Mouse (Mus musculus) urinary bladder, adult 2 months (tissue): Measurements from ENCODE around the gene Pip4k2a. TPM values are rescaled to one million over a fixed set of nuclear protein-coding genes. Genes with fewer than 3 reads are reported as not detected.
A peak's percentile ranks its signal among the peaks of the same experiment; 100 is the strongest.
"Not testable (repeated sequence)": the region's sequence is repeated elsewhere in the genome, so short reads cannot be mapped to it uniquely, and the experiment has no call there.

Experiments used
- DNase-seq: peaks from one replicate; pipeline ENCODE4 v3.0.0; 2022; ENCODE audit warnings: low spot score
- polyA plus RNA-seq: library from polyadenylated mRNA; depleted of rRNA; stranded (reverse); fragments of >200 nt; gene quantifications from 2 replicates; pipeline ENCODE4 v1.2.3, GENCODE M21; 2012; rRNA removed

Gene Pip4k2a
- polyA plus RNA-seq: 16.8 and 19.9 TPM in 2 replicates

DNA sequence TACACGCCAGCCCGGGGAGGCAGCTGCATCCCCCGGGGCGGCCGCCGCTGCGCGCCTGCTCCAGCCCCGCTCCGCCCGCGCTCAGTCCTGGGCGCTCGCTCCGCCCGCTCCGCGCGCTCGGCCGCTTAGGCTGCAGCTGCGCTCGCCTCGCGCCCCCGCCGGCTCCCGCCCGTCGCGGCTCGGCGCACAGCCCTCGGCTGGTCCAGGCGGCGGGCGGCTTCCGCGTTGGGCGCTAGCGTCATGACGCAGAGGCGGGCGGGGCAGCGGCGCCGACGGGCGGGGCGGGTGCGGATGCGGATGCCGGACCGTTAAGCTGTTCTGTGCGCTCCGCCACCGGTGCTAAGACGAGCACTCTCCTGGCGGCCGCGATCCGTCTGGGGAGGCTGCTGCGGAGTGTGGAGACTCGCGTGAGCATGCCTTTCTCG, at the start of gene Pip4k2a, which contains the start of gene 4930426L09Rik:
Gene Pip4k2a (minus strand): TSS at position 73 of the 425 bp plus-strand sequence.
Gene 4930426L09Rik (plus strand): TSS at position 290 of the 425 bp plus-strand sequence.
- peak; percentile 84 for DNase-seq

DNA sequence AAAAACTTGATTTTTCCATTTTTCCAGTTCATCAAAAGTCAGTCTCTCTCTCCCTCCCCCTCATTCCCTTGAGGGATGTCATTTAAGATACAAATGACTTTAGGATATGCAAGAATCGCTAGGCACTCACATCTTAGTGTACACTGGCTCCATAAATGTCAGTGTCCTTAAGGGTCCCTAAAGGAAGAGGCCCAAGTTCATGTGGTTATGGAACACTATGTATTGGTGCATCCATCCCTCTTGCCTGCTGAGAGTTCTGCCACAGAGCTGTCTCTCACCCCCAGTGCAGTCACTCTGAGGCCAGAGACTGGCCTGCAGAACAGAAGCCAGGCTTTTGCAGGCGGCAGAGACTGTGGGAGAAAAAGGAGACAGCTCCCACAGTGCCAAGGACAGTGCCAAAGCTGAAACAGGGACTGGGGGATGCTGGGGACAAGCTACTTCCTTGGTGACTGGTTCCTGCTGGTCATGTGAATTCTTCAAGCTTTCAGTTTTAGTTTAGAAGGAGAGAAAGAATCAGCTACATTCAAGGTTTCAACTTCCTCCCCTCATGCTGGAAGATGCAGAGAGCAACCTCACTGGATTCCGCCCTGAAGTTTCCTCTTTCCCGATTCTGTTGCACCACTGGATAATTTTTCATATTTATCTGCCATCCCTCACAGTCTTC, 40.1 kb upstream of the Pip4k2a start:
- no peak for DNase-seq

DNA sequence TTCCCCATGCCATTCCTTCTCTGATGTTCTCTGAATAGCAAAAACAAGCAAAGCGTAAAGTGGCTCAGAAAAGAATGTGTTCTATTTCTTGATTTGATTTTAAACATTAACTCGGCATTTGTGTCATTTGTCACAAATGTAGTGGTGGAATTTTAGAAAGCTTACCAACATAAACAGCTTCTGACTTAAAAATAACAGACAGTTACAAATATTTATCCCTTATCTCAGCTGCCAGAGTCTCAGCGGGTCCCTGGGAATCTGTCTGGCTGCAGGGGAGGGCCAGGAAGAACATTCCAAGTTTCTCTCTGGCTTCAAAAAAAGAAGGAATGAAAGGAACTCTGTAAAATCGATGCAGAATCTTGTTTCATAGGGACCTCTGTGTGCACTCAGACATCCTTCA, 39.5 kb upstream of the Pip4k2a start:
- no peak for DNase-seq

DNA sequence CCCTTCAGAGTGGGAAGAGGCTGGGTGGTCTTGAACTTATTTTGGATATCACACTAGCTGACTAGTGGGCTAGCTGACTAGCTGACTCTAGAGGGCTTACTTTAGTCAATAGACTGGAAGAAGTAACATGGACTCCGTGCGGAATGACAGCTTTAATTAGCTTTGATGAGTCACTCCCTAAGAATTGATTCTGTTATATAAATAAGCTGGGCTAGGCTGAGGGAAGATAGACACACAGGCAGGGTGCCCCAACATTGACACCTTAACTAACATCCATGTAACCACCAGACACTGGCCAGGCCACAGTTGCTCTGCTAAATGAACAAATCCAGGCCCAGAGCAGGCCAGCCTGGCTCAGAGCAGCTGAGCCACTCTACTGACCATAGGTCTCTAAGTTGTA, 26.9 kb upstream of the Pip4k2a start:
- DNase-seq: no peak

DNA sequence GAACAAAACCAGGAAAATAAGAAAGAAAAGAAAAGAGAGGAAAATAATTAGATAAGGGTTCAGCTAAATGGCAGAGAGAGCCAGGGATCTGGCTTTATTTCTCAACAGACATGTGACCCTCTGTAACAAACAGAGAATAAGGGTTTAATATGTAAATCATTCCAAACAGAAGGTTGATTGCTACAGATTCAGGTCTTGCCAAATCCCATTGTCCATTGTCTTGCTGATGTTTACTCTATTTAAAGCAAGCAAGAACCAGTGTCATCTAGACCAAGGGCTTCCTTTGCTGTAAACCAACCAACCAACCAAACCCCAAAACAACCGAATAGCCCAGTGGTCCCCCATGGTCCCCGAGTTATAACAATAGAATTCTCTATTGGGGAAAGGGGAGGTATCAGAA, 20.1 kb upstream of the Pip4k2a start:
- no peak for DNase-seq

DNA sequence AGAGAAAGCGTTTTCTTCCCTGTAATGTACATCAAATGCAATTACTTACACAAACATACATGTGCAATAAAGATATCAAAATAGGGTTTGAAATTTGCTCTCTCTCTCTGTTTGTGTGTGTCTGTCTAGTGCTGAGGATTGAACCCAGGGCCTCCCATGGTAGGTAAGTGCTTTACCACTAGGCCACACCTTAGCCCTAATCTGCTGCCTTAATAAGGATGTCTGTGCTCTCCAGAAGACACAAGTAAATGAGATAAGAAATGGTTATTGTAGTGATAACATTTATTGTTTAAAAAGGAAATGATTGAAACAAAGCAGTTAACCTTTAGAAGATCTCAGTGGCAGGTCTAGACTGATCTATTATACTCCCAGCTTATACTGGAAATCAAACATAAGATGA, 18.9 kb upstream of the Pip4k2a start:
- DNase-seq: no peak

DNA sequence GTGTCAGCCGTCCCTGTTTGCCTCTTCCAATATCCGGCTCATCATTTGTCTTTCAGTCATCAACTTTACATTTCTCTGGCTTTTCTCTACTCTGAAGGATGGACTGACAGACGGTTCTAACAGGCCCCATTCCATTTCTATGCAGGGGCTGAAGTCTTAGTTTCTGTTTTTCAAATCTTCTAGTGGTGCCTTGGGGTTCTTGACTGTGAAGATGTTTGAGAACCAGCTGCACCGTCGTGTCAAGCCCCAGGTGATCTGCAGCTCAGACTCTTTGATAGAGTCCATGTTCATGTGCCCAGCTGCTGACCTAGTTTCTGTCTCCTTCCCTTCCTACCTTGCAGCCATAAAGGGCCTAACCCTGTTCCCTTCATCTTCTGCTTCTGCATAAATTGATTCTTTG, 18.4 kb upstream of the Pip4k2a start:
- DNase-seq: no peak

DNA sequence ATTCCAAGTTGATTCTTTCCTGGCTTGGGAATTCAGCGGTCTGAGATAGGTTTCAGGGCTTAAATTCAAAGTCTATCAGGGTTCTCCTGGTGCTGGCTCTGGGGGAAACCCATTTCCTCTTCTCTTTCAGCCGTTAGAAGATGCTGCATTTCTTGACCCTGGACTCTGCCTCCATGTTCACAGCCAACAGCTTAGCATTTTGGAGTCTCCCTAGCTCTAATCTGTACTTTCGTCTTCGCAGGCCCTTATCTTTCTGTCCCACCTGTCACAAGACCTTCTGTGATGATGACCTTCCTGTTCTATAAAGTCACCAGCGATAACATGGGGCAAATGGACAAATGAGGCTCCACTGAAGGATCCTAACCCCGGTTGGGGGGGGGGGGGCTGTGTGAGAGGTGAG, 13.5 kb upstream of the Pip4k2a start:
- no peak for DNase-seq

DNA sequence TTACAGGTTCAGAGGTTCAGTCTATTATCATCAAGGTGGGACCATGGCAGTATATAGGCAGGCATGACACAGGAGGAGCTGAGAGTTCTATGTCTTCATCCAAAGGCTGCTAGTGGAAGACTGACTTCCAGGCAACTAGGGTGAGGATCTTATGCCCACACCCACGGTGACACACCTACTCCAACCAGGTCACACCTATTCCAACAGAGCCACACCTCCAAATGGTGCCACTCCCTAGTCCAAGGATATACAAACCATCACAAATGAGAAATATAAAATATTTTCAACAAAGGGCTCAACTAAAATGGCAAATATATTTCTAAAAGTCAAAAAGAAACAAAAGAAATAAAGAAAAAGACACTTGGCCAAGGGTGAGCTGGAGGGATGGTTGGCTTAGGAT, 12.6 kb upstream of the Pip4k2a start:
- not testable (repeated sequence) for DNase-seq

DNA sequence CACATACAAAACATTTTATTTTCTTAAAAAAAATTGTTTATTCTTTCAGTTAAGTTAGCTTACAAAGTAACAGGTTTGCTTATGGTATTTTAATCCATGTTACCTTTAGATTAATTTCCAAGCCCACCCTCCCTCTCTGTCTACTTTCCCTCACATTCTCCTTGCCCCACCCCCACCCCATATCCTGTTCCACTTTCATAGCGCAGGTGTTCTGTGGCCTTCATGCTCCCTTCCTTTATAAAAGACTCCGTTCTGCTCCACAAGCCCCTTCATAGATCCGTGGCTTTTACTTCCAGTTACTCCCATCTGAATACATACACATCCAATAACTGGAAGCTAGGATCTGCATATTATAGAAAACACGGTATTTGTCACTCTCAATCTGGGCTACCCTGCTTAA, 9.7 kb upstream of the Pip4k2a start:
- no peak for DNase-seq

DNA sequence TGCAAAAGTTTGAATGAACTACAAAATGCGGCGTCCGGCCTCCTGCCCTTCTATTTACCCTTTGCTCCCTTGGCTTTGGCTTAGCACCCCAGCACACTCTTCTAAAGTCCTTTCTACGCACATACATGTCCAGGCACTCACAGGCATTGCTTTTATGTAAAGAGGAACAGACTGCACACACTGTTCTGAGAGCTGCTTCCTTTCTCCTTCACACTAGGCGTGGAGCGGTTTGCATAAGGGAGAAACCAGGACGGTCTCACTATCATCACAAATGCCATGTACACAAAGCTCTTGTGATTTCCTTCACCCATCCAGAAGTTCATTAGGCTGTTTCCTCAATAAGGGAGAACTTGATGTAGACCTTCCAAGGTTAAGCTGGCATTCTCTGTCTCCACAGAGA, 8.2 kb upstream of the Pip4k2a start:
- no peak for DNase-seq

DNA sequence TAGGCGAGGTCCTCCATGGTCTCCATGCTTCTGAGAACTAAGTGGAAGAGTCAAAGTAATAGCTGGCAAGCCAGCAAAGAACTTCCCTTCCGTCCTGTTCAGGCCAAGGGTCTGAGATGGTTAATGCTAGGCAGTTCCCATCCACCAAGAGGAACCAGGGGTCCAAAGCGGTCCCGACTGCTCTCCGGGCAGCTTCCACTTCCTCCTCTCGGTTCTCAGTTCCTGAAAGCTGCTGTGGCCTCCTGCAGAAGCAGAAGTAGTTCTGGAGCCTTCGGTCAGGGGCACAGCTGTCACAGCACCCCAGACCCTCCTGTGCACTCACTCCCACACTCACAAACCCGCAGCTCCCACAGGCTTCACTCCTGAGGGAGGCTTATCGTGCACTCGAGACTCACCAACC, 6.9 kb upstream of the Pip4k2a start:
- DNase-seq: no peak

DNA sequence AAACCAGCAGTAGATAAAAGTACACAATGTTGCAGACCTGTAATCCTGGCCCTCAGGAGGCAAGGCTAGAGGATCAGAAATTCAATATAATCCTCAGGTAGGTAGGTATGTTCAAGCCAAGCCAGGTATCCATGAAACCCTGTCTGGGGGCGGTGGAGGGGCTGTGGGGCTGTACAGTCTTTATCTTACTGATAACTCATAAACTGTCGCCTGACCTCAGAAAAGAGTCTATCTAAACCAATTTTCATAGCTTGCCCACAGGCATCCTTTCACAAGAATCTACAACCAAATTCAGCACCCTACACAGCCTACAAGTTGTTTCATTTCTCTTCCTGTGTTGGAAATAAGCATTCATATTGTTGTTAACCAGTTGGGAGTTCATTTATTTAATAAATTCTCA, 1.5 kb upstream of the Pip4k2a start:
- no peak for DNase-seq

DNA sequence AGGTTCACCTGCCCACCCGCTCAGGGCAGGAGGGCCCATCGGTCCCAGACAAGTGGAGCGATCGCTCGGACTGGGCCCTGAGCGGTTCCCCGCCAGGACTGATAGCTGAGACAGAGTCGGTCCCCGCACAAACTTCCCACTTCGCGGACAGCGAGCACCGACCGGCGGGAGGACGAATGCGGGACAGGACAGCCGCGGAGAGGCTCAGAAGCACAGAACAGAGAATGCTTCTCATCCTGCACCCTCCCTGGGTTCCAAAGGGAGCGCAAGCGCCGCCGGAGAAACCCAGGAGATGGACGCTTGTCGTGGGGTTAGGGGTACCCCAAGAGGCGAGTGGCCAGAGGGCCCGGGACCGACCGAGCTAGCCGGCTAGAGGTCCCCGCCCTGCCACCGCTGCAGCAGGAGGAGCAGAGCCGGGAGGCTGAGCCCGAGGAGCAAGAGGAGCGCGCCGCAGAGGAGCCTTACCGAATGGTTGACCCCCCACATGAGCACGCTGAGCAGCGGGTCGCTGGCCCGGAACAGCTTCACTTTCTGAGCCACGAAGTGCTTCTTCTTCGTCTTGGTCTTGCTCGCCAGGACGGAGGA, 447 bp downstream of the Pip4k2a start:
- peak; percentile 54 for DNase-seq

DNA sequence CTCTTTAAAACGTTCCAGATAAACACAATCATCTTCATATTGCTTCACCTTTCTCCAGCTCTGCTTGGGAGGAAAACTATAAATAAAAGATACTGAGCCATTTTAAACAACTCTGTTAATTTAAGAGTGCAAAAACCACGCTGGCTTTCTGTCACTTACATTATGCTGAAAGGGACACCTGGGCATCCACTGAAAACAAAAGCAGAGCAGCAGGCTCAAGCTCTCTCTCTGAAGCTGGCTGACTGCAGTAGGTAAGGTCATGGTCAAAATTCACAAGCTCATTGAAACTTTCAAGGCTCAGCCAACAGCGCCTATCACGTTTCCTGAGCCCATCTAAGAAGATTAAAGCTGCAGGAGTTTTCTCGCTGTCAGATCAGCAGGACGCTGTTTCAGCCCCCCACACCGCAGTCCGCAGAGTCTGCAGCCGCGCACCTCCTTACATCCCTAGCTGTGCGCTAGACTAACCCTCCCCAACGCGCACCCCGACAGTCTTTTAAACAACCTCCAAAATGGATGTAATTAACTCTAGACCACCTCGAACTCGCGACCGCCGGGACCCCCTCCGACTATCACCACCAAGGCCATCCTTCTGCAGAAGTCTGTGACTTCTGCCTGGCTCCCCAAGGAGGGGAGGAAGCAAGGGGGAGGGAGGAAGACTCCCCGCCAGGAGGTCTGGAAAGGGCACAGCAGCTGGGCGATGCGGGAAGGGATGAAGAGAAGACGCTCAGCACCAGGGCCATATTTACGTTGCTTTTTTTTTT, 1.3 kb downstream of the Pip4k2a start:
- DNase-seq: no peak

DNA sequence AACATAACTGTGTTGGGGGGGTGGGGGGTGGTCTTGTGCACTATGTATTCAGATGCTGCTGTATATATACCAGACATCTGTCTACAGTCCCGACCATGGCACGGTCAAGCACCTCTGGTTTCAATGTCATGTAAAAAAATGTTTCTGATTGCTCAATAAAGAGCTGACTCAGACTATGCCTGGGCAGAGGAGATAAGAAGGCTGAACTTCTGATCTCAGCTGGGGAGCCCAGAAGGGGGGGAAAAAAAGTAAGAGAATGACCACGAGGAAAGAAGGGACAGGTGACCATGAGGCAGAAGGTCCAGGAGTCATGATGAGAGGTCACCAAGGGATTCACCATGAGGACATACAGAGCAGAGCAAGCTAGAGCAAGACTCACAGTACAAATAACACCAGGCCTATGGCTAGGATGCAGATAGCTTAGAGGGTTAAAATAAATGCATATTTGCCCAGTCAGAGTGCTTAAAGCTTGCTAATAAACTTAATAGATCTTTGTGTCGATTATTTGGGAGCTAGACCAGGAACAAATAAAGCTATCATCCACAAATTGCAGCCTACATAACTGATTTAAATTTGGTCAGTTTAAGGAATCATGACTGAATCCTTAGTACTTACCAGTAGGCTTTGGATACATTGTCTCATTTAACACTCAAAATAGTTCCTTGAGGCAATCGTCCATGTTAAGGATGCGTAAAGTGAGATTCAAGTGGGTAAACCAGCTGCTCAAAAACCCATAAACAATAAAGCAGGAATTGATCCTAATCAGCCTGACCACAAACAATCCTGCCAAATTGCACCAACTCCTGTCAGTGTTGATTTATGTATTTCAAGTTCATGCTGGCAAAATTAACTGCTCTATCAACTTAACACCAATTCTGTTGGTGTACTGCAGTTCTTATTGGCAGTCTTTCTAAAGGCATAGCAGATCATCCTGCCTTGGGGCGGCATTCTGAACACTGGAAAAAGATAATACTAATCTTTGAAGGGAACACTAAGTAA, 5.1 kb downstream of the Pip4k2a start:
- DNase-seq: no peak

DNA sequence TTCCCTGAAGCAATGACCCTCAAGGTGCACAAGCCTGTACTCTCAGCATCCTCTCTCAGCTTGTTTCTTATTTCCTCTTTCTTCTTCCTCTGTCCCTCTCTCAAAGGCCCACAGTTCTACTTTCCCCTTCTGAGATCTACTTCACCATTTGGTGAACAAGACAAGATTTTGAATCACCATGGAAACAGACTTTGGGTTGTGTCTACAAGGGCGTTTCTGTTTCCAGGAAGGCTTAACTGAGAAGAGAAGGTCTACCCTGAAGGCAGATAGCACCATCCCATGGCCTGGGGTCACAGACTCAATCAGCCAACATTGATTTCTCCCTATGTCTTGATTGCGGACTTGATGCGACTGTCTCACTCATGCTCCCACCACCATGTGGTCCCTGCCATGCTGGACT, 9.0 kb downstream of the Pip4k2a start:
- no peak for DNase-seq

DNA sequence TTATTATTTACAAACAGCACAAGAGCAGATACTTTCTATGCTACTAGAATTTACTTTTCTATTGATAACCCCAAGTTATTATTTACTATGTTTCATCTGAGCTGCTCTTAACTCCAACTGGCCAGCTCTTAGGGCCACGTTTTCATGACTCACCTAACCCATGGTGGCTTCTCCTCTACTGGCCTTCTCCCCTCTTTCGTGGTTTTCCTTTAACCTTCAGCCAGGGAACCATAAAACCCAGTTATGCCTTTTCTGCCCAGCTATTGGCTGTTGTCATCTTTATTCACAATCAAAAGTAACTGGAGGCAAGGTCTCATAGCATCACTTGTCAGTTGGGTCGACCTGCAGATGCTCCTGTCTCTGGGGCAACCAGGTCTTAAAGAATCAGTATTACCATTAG, 12.4 kb downstream of the Pip4k2a start:
- DNase-seq: no peak

DNA sequence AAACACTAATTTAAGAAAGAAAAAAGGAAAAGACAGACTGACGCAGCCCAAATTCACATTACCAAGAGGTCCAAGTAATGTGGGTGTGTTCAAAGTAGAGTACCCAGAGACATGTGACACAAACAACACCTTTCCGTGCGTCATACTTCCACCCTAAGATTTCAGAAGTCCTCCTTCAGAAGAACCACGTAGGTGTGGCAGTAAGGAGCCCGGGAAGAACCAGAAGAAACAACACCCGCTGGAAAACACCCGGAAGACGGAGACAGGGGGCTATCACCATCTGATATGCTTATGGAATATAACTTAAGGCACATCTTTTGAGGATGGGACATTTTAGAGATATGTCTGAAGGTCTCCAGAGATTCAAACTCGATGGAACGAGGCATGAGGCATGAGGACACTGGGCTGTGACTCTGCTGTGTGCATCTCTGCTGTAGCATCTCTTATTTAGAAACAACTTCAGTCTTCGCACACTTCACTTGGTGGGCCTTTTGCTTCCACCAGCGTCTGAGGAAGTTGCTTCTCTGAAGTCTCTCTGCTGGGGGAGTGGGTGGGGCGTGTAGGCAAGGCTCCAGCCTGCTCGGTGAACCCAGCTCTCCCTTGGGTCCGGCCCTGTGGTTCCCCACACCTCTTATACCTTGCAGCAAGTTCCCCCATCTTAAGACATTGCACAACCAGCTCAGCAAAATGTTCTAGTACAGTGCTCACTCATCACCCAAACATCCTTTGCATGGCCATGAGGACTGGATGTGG, 13.7 kb downstream of the Pip4k2a start:
- no peak for DNase-seq

DNA sequence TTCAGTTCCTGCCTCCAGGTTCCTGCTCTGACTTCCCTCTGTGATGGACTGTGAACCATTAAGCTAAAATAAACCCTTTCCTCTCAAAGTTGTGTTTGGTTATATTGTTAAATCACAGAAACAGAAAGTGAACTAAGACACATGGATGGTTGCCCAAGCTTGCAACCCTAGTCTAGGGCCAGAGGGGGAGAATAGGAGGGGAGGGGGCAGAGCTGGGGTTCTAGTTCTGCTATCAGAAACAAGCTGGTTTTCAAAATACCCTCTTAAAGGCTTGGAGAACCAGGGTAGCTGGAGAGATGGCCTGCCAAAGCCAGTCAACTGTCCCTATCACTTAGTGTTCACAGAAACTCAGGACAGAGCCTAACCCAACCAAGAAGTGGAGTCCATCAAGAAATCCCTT, 14.4 kb downstream of the Pip4k2a start:
- DNase-seq: no peak

DNA sequence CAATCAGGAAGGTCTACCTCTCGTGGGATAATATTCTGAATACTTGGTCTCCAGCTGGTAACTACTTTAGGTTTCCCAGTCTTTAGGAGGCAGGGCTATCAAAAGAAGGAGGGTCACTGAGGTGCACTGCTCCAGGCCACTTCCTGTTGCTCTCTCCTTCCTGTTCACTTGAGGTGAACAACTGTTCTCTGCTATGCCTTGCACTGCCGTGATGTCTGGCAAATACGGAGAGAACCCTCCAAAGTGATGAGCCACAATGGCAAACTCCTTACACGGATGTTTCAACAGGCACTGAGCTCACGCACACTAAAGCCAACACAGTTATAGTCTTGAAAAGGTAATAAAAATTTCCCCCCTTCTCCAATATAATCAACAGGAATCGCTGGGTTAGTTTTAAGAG, 15.3 kb downstream of the Pip4k2a start:
- DNase-seq: no peak
